Mouse (Mus musculus) adrenal gland, adult 10 weeks (tissue): ENCODE results near the gene Tmem253. TPM values are rescaled to one million over a fixed set of nuclear protein-coding genes. Genes with fewer than 3 reads are reported as not detected.

Experiments used
- polyA plus RNA-seq: library from polyadenylated mRNA; stranded (reverse); fragments of 350-450 nt; fragmentation: Illumina TruSeq; extraction: RNeasy Lipid Tissue Mini Kit (QIAGEN cat#74804); gene quantifications from one replicate; pipeline ENCODE4 v1.2.3, GENCODE M21; 2014; ENCODE audit warnings: low read depth, low replicate concordance

Tmem253 gene
- polyA plus RNA-seq, result not detected

GRCm38 (mm10) chr14:52015445-52016100 lies at the start of gene Tmem253:
Tmem253 (plus strand) TSS chr14:52015658.

DNA sequence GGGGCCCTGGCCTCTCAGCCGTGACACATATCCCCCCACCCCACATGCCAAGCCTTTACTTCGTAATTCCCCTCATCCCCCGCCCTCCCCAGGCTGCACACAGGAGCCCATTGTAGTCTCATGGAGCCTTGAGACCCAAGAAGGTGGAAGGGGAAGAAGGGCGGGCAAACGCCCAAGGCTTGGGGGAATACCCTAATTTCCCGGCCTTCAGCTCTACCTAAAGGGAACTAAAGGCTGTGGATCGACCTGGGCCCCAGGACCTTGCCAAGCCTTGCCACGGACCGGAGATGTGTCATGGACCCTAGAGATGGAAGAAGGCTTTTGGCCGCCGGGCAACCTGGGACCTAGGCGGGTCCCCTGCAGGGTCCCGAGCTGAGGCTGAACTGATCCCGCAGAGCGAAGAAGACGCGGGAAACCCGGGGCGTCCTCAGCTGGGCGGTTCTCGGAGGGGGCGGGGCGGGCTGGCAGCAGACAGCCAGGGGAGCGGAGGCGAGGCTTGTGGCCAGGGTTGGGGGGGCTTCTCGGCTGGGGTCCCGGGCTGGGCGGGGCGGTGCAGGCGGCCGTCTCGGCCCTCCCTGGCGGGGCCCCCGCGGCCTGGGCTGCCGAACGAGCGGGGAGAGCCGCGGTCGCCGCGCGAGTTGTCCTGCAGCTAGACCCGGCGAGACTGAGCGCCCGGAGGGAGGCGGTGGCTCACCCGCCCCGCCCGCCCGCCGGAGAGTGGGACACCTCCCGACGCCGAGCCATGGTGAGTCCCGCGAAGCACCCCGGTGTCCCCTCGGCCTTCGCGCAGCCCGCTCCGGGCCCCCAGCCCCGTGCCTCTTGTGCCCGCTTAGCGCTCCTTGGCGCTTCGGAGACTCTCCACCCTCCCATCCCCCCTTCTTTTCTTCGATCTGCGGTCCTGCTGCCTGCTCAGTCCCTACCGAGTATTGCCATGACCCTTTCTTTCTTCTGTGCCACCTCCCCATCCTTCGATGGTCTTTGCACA lies 30.9 kb upstream of the Tmem253 start, which contains the start of gene Arhgef40:
Arhgef40 (plus strand) TSS at position 473 of the 985 bp plus-strand sequence.

GRCm38 (mm10) chr14:52020486-52021137 lies 5.2 kb downstream of the Tmem253 start, which contains the start of gene Zfp219:
Zfp219 (minus strand) TSS chr14:52020733.

GRCm38 (mm10) chr14:52042359-52042758 lies 26.9 kb downstream of the Tmem253 start, which contains the start of gene Olfr221:
Olfr221 (minus strand) TSS chr14:52042459.

Other genes with a start within 250 kb of the Tmem253 start
- not detected for gene Ang4, start 242.1 kb upstream of the Tmem253 start, polyA plus RNA-seq
- not detected for gene AY358078, start 215.6 kb upstream of the Tmem253 start, polyA plus RNA-seq
- gene Ear6, start 162.0 kb upstream of the Tmem253 start, polyA plus RNA-seq, result not detected
- 4.0 TPM for gene Mettl17, start 130.8 kb upstream of the Tmem253 start, polyA plus RNA-seq
- 0.29 TPM for gene Slc39a2, start 122.8 kb upstream of the Tmem253 start, polyA plus RNA-seq
- gene Ndrg2, start 101.5 kb upstream of the Tmem253 start, polyA plus RNA-seq, result 697 TPM
- gene Tppp2, start 97.2 kb upstream of the Tmem253 start, polyA plus RNA-seq, result not detected
- gene Rnase13, start 92.9 kb upstream of the Tmem253 start, polyA plus RNA-seq, result not detected
- 13.4 TPM for gene Arhgef40, start 30.9 kb upstream of the Tmem253 start, polyA plus RNA-seq
- gene Zfp219, start 5.1 kb downstream of the Tmem253 start, polyA plus RNA-seq, result 0.70 TPM
- not detected for gene Olfr221, start 26.8 kb downstream of the Tmem253 start, polyA plus RNA-seq
- gene Hnrnpc, start 88.4 kb downstream of the Tmem253 start, polyA plus RNA-seq, result 361 TPM
- gene Rpgrip1, start 95.0 kb downstream of the Tmem253 start, polyA plus RNA-seq, result 0.87 TPM
- 75.0 TPM for gene Supt16, start 181.8 kb downstream of the Tmem253 start, polyA plus RNA-seq
- gene Chd8, start 242.1 kb downstream of the Tmem253 start, polyA plus RNA-seq, result 68.3 TPM